Mouse (Mus musculus) monocyte, adult 5-6 weeks (primary cell): Measurements from ENCODE around the gene Gm15294. TPM values are rescaled to one million over a fixed set of nuclear protein-coding genes. Genes with fewer than 3 reads are reported as not detected.

Experiments used
- ATAC-seq: fragments of 153-309, 156-312 bp; replicated peaks from 2 replicates; pipeline ENCODE4 v1.8.0; 2017; ENCODE audit warnings: mild to moderate bottlenecking; ENCODE audit not compliant: low TSS enrichment, insufficient number of reproducible peaks, severe bottlenecking, poor library complexity, low FRiP score
- total RNA-seq: library from RNA; stranded (forward); fragments of 200-1000, 200-491, 200-594 nt; gene quantifications from 3 replicates; pipeline ENCODE4 v1.2.3, GENCODE M21; 2017

The Gm15294 gene
- total RNA-seq = not detected in 3 replicates

DNA sequence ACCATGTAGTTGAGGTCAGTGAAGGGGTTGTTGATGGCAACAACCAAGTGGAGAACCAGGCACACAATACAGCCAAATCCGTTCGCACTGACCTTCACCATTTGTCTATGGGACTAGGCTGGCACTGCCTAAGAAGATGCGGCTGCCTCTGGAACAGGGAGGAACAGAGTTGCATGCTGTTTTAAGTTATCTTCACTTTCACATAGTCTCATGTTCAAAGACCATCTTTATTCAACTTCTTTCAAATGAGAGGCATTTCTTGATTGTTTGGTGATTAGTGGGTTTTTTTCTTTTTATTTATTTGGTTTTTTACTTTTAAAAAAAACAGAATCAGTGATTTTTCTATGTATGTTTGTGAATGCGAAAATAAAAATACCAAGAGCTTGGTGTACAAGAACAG lies at the start of gene Gm15294:
Gm15294 (minus strand) TSS at position 101 of the 400 bp plus-strand sequence.
- ATAC-seq = no peak

DNA sequence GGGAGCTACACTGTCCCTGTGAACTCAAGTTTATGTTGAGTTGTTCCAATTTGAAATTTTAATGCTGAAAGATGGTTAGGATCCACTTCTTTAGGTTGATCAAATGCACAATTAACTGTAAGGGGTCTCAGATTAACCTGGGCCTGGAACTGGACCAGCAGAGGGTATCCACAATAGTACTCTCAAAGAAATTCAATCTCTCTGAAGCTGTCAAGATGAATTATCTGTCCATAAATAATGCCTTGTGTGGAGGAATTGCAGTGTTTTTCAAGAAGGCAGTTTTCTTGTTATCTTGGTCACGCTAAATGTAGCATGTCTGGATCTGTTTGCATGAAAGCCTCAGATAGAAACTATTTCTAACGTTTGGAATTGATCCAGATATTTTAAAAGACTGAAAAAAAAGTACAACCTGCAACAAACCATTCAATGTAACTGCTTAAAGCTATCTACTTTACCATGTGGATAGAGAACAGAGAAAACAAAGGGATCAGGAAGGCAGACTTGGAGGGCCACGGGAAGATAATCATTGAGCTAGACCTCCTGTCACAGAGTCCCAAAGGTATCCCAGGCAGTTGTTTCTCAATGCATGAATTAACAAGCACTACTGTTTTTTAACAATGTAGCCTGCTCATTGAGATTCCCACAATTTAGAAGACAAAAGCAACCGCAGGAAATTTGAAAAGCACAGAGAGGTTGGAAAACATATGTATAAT lies 9.5 kb upstream of the Gm15294 start:
- no peak for ATAC-seq

DNA sequence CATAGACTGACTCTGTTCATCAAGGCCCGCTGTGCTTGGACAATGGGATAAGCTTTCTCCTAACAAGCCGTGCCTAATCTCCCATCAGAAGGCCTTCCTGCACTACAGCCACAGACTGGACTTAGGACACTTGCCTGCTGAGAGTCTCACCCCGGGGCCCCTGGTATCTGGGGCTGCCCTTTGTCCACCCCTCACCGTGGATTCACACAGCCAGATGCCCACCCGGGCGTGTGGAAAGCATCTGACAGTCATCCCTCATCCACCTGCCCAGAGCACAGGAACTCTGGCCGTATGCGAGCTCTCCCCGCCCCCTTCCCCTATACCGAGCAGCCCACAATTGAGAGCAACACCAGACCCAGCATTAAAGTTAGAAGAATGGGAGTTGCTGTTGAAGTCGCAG lies 1.0 kb downstream of the Gm15294 start:
- ATAC-seq = no peak

DNA sequence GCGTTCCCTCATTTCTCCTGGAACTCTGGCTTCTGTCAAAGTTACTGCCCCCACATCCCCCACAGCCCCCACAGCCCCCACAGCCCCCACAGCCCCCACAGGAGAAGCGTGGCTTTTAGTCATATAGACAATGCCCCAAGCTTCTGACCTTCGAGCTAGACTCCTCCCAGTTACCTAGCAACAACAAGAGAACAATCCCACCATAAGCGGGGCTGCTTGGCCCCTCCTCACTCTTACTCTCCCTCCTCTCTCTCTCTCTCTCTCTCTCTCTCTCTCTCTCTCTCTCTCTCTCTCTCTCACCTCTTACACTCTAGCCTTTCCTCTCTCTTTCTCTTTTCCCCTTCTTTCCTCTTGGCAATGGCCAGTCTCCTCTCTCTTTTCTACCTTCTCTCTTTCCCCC lies 1.4 kb downstream of the Gm15294 start:
- no peak for ATAC-seq

DNA sequence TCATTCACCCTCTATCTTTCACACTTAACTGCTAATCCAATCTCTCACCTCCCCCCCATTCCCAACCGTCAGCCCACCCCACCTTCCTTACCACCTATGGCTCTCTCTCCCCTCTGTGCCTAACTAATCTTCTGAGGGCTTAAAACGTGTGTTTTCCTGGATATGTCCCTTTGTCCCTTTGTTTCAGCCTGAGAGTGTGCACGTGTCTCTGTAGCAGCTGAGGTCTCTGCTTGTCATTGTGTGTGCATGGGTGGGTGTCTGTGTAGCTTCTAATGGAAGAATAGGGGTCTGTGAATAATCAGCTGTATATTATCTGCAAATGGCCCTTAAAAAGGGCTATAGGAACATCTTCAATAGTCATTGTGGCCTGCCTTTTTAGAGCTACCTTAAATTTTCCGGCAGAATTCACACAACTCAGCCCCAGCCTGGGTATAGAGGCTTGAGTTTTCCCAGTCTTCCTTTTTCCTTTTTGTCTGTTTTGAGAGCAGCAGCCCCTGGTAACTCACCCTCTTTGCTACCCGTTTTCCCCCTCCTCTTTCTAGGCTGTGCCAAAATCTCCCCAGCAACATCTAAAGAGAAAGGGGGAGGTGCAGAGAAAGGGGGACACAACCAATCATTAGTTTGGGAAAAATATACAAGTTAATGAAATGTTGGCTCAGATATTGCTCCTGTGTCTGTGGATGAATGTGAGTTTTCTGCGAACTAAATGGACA lies 19.2 kb downstream of the Gm15294 start:
- ATAC-seq = no peak

Other genes with a start within 250 kb of the Gm15294 start
- not detected in 3 replicates for gene Irs4, start 150.0 kb downstream of the Gm15294 start, total RNA-seq